Mouse (Mus musculus): Measurements from ENCODE around the gene Ccz1.

The Ccz1 gene

GRCm38 (mm10) chr5:143999409-143999808 lies 15.3 kb downstream of the Ccz1 start:
- in situ Hi-C loops (cut with MboI; ENCODE audit: unreplicated experiment in 2 of 2) = no loop called here

- in situ Hi-C loops (cut with MboI; ENCODE audit: unreplicated experiment in 2 of 2) = no loop called here
Observed at GRCm38 (mm10) chr5:143994632-143995365, 19.9 kb downstream of the Ccz1 start.

- in situ Hi-C loops (cut with MboI; ENCODE audit: unreplicated experiment in 2 of 2) = no loop called here
Observed at GRCm38 (mm10) chr5:143993849-143994248, 20.8 kb downstream of the Ccz1 start.

GRCm38 (mm10) chr5:143993260-143993659 lies 21.4 kb downstream of the Ccz1 start:
- in situ Hi-C loops (cut with MboI; ENCODE audit: unreplicated experiment in 2 of 2) = no loop called here

GRCm38 (mm10) chr5:143992661-143993060 lies 22.0 kb downstream of the Ccz1 start:
- in situ Hi-C loops (cut with MboI; ENCODE audit: unreplicated experiment in 2 of 2) = no loop called here

GRCm38 (mm10) chr5:143990086-143990485 lies 24.6 kb downstream of the Ccz1 start:
- in situ Hi-C loops (cut with MboI; ENCODE audit: unreplicated experiment in 2 of 2) = no loop called here

GRCm38 (mm10) chr5:143989046-143989445 lies 25.6 kb downstream of the Ccz1 start:
- in situ Hi-C loops (cut with MboI; ENCODE audit: unreplicated experiment in 2 of 2) = no loop called here

GRCm38 (mm10) chr5:143987596-143987995 lies 27.1 kb downstream of the Ccz1 start:
- in situ Hi-C loops (cut with MboI; ENCODE audit: unreplicated experiment in 2 of 2) = no loop called here

- in situ Hi-C loops (cut with MboI; ENCODE audit: unreplicated experiment in 2 of 2) = no loop called here
Observed at GRCm38 (mm10) chr5:143985381-143985780, 29.3 kb downstream of the Ccz1 start.

GRCm38 (mm10) chr5:143982361-143982760 lies 32.3 kb downstream of the Ccz1 start:
- in situ Hi-C loops (cut with MboI; ENCODE audit: unreplicated experiment in 2 of 2) = no loop called here

- in situ Hi-C loops (cut with MboI; ENCODE audit: unreplicated experiment in 2 of 2) = no loop called here
Observed at GRCm38 (mm10) chr5:143980858-143981257, 33.8 kb downstream of the Ccz1 start.

- in situ Hi-C loops (cut with MboI; ENCODE audit: unreplicated experiment in 2 of 2) = loop anchor here (5.0 to 10.0 kb wide), 3 partner anchors 402 to 540 kb away; no protein-coding TSS in a partner anchor
Observed at GRCm38 (mm10) chr5:143976726-143977431, 37.8 kb downstream of the Ccz1 start.

- in situ Hi-C loops (cut with MboI; ENCODE audit: unreplicated experiment in 2 of 2) = loop anchor here (5.0 to 10.0 kb wide), 3 partner anchors 401 to 539 kb away; no protein-coding TSS in a partner anchor
Observed at GRCm38 (mm10) chr5:143976232-143976631, 38.4 kb downstream of the Ccz1 start.

GRCm38 (mm10) chr5:143975631-143975933 lies 39.1 kb downstream of the Ccz1 start:
- in situ Hi-C loops (cut with MboI; ENCODE audit: unreplicated experiment in 2 of 2) = loop anchor here (5.0 to 10.0 kb wide), 3 partner anchors 401 to 538 kb away; no protein-coding TSS in a partner anchor

- in situ Hi-C loops (cut with MboI; ENCODE audit: unreplicated experiment in 2 of 2) = loop anchor here (5.0 to 10.0 kb wide), 3 partner anchors 400 to 538 kb away; no protein-coding TSS in a partner anchor
Observed at GRCm38 (mm10) chr5:143974931-143975630, 39.6 kb downstream of the Ccz1 start.

GRCm38 (mm10) chr5:143972628-143973027 lies 42.0 kb downstream of the Ccz1 start:
- in situ Hi-C loops (cut with MboI; ENCODE audit: unreplicated experiment in 2 of 2) = loop anchor here in 1 of 2 experiments (10.0 kb wide), 1 partner anchor 398 kb away; no protein-coding TSS in a partner anchor

- in situ Hi-C loops (cut with MboI; ENCODE audit: unreplicated experiment in 2 of 2) = no loop called here
Observed at GRCm38 (mm10) chr5:143966671-143967070, 48.0 kb downstream of the Ccz1 start.

- in situ Hi-C loops (cut with MboI; ENCODE audit: unreplicated experiment in 2 of 2) = no loop called here
Observed at GRCm38 (mm10) chr5:143965586-143966345, 48.9 kb downstream of the Ccz1 start.

- in situ Hi-C loops (cut with MboI; ENCODE audit: unreplicated experiment in 2 of 2) = loop anchor here in 1 of 2 experiments (5.0 kb wide), 1 partner anchor 529 kb away; no protein-coding TSS in a partner anchor
Observed at GRCm38 (mm10) chr5:143961176-143961575, 53.5 kb downstream of the Ccz1 start.

GRCm38 (mm10) chr5:143959551-143959950 lies 55.1 kb downstream of the Ccz1 start:
- in situ Hi-C loops (cut with MboI; ENCODE audit: unreplicated experiment in 2 of 2) = no loop called here

All from v-Abl transformed pro-B cells (cell line).